9 mouse cellular contexts compared by ENCODE assay signal in genomic region chr3:69861789-69862395, GRCm38 (mm10). TPM values are rescaled to one million over a fixed set of nuclear protein-coding genes. Genes with fewer than 3 reads are reported as not detected.
DNase-seq lines count a peak whose midpoint lies in the region; ATAC-seq and TF ChIP-seq lines count a peak whose summit lies in the region.
"Had no signal": no experiment of that assay in that cellular context is flagged by ENCODE, and none has a peak within 500 bp of the region (broad histone marks: within the 10 kb centered on the region; RNA-seq: fewer than 3 reads in every experiment).

No protein-coding gene starts in this region.

- peaks cover 8% of the 10 kb centered on the region; the same call in 1 of the 2 replicates for H3K4me1 ChIP-seq in heart, embryonic 12.5 days (replicated peaks)
- peaks cover 7% of the 10 kb centered on the region for H3K4me1 ChIP-seq in hindbrain, embryonic 12.5 days
- peaks cover 2% of the 10 kb centered on the region; the same call in 1 of the 2 replicates for H3K4me1 ChIP-seq in midbrain, embryonic 12.5 days

- no peak overlapping the region for H3K27ac ChIP-seq in heart, embryonic 12.5 days (ENCODE audit: poor library complexity, severe bottlenecking)
- H3K27ac ChIP-seq in hindbrain, embryonic 12.5 days, result no peak overlapping the region
- H3K27ac ChIP-seq in midbrain, embryonic 12.5 days (replicated peaks), result no peak overlapping the region
- no peak overlapping the region for H3K27ac ChIP-seq in gastrocnemius, adult 2 months

- no peaks in the 10 kb centered on the region for H3K9me3 ChIP-seq in heart, embryonic 12.5 days (replicated peaks)
- no peaks in the 10 kb centered on the region for H3K9me3 ChIP-seq in hindbrain, embryonic 12.5 days (replicated peaks)
- no peaks in the 10 kb centered on the region for H3K9me3 ChIP-seq in midbrain, embryonic 12.5 days

- no peaks in the 10 kb centered on the region for H3K36me3 ChIP-seq in heart, embryonic 12.5 days
- H3K36me3 ChIP-seq in hindbrain, embryonic 12.5 days, result no peaks in the 10 kb centered on the region
- H3K36me3 ChIP-seq in midbrain, embryonic 12.5 days, result no peaks in the 10 kb centered on the region

- TF ChIP-seq CTCF in gastrocnemius, adult 2 months (IDR thresholded peaks at IDR 0.05), result no peak

- 46% methylated on average over 9 of the region's 9 CpGs for WGBS in heart, embryonic 12.5 days
- WGBS in hindbrain, embryonic 12.5 days, result 57% methylated on average over 8 of the region's 9 CpGs
- WGBS in midbrain, embryonic 12.5 days, result 61% methylated on average over 9 of the region's 9 CpGs

- H3K27me3 ChIP-seq in heart, embryonic 12.5 days (replicated peaks), result 0 out of 2 replicates have a peak, but pooled peaks cover 5% of the 10 kb centered on the region
- peaks cover 4% of the 10 kb centered on the region for H3K27me3 ChIP-seq in hindbrain, embryonic 12.5 days
- peaks cover 23% of the 10 kb centered on the region for H3K27me3 ChIP-seq in midbrain, embryonic 12.5 days

- 0 out of 2 replicates have a peak overlapping the region, but pooled peaks have one; percentile 47 for H3K9ac ChIP-seq in heart, embryonic 12.5 days
- no peak overlapping the region for H3K9ac ChIP-seq in hindbrain, embryonic 12.5 days
- H3K9ac ChIP-seq in midbrain, embryonic 12.5 days (replicated peaks), result no peak overlapping the region

- DNase-seq in heart, postnatal 10 days, result no peak
- peak; percentile 59 for DNase-seq in cerebellum, adult 9-11 months
- no peak for DNase-seq in gastrocnemius, adult 2 months
- no peak for DNase-seq in ovary, postnatal 36 days (ENCODE audit: low spot score)
- DNase-seq in adrenal gland, adult (ENCODE audit: inconsistent age in 2 of 2, low spot score in 1 of 2), result no peak

- H3K4me3 ChIP-seq in heart, embryonic 12.5 days, result peak overlapping the region; percentile 57
- no peak overlapping the region for H3K4me3 ChIP-seq in hindbrain, embryonic 12.5 days
- no peak overlapping the region for H3K4me3 ChIP-seq in midbrain, embryonic 12.5 days
- H3K4me3 ChIP-seq in gastrocnemius, adult 2 months, result no peak overlapping the region

- intact Hi-C loops in heart, postnatal 10 days (cut with DNase I), result no loop called here
- intact Hi-C loops in gastrocnemius, adult 2 months (cut with DNase I), result no loop called here

- ATAC-seq in heart, embryonic 12.5 days (ENCODE audit: insufficient number of reproducible peaks, low FRiP score), result no peak
- no peak for ATAC-seq in hindbrain, embryonic 12.5 days (ENCODE audit: low FRiP score)
- ATAC-seq in midbrain, embryonic 12.5 days (ENCODE audit: low FRiP score, low read depth), result no peak

- H3K4me2 ChIP-seq in heart, embryonic 12.5 days, result peak overlapping the region; percentile 97
- H3K4me2 ChIP-seq in hindbrain, embryonic 12.5 days (replicated peaks), result peak overlapping the region; percentile 96
- H3K4me2 ChIP-seq in midbrain, embryonic 12.5 days (replicated peaks), result peak overlapping the region; percentile 89

RNA-seq across cellular contexts. Expression of gene Sptssb, which starts 2.2 kb away (rescaled TPM):
- polyA plus RNA-seq in heart, embryonic 12.5 days (2016; fragmentation: Nextera tagmentation; extraction: Ambion mirVana), result 0.21 and 0.37 TPM in 2 replicates
- not detected for total RNA-seq in heart, postnatal 10 days (2021)
- polyA plus RNA-seq in hindbrain, embryonic 12.5 days (2016; fragmentation: Nextera tagmentation; extraction: Ambion mirVana), result 0.28 and 1.1 TPM in 2 replicates
- 0.17 and 0.24 TPM in 2 replicates for polyA plus RNA-seq in midbrain, embryonic 12.5 days (2016; fragmentation: Nextera tagmentation; extraction: Ambion mirVana)
- total RNA-seq in gastrocnemius, adult 2 months (2021), result not detected
- polyA plus RNA-seq: C2C12 had no signal
